Mouse (Mus musculus) fat pad, adult 2 months (tissue): ENCODE measurements around the gene Stx5a.
"Not testable (repeated sequence)": the region's sequence is repeated elsewhere in the genome, so short reads cannot be mapped to it uniquely, and the experiment has no call there.

Experiments used
- DNase-seq: peaks from one replicate; pipeline ENCODE4 v3.0.0-alpha.2; 2011; ENCODE audit warnings: low read depth, low spot score; ENCODE audit errors: extremely low read depth

The Stx5a gene

GRCm38 (mm10) chr19:8715868-8716766, 25.1 kb upstream of the Stx5a start:
- no peak for DNase-seq

DNA sequence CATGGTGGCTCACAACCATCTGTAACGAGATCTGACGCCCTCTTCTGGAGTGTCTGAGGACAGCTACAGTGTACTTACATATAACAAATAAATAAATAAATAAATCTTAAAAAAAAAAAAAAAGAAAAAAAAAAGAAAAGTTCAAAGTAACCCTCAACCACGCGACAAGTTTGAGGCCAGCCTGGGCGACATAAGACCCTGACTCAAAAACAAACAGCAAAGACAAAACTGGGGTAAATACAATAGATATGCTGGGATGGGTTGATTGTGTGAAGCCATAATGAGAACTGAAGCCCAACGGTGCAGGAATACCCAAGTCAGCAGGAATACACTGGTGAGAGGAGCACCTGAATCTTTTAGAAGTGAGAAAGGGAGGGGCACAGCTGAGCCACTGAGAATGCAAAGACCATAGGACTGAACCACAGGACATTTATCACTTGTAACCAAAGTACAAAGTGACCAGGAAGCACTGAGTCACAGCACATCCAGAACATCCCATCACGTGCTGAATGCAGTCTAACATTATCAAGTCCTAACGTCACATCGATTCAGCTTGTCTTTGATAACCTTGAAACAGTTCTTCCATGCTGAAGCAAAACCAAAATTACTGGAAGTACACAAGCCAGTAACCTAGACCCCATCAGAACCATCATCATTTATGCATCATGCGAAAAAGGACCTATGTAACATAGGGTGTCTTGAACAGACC, 24.3 kb upstream of the Stx5a start:
- no peak for DNase-seq

GRCm38 (mm10) chr19:8718357-8718756, 22.9 kb upstream of the Stx5a start:
- DNase-seq = no peak

GRCm38 (mm10) chr19:8719037-8719436, 22.2 kb upstream of the Stx5a start:
- DNase-seq = not testable (repeated sequence)

DNA sequence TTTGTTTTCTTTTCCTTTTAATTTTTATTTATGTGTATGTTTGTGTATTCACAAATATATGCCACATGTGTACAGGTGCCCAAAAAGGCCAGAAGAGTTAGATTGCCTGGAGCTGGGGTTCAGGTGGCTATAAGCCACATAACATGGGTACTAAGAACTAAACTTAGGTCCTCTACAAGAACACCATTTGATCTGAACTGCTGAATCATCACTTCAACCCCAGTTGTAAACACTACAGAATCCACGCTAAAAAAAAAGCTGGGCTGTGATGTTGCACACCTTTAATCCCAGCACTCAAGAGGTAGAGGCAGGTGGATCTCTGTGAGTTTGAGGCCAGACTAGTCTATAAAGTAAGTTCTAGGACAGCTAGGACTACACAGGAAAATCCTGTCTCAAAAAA, 19.8 kb upstream of the Stx5a start:
- DNase-seq = no peak

- no peak for DNase-seq
Measured at GRCm38 (mm10) chr19:8722021-8722420, 19.2 kb upstream of the Stx5a start.

DNA sequence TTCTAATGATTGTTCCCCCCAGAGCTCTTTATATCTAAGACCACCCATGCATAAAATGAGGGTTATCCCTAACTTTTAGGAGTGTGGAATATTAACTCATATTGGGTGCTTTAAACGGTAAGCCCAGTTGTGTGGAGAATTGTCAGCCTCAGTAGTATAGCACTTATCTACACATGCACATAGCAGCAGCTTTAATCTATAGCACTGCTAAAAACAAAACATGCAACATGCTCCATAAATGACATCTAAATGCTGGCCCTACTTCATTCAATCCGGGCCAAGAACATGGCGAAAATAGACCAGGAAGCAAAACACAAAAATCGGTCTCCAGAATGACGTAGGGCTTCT, 18.7 kb upstream of the Stx5a start:
- DNase-seq = no peak

GRCm38 (mm10) chr19:8722907-8723573, 18.2 kb upstream of the Stx5a start, which contains the start of gene Slc3a2:
Gene Slc3a2, minus strand, starts transcription at chr19:8723369.
- DNase-seq = peak; percentile 93

DNA sequence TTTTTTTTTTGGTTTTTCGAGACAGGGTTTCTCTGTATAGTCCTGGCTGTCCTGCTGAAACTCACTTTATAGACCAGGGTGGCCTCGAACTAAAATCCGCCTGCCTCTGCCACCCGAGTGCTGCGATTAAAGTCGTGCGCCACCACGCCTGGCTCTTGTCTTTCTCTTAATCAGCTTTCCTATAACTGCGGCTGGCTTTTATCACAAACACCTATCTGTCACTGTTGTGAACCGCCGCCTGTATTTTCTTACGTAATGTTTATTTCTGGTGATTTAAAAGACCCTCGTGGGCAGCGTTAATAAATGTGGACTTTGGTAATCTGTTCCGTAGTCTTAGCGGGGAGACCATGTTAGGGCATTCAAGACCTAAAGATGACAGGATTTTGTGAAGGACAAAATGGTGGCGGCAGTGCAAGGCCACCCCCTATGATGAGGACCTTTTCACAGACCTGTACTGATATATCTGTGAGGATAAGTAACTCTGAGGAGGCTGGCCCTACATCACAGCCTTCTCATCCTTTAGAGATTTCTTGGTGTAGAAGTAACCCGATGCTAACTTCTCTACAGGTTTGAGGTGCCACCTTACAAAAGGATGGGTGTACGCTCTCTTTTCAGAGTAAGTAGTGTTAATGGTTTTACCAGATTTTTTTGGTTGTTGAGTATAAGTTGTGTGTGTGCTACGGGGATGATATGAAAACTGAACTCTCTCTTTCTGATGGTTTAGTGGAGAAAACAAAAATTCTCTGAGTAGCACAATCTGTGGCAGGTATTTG, 17.5 kb upstream of the Stx5a start:
- no peak for DNase-seq

DNA sequence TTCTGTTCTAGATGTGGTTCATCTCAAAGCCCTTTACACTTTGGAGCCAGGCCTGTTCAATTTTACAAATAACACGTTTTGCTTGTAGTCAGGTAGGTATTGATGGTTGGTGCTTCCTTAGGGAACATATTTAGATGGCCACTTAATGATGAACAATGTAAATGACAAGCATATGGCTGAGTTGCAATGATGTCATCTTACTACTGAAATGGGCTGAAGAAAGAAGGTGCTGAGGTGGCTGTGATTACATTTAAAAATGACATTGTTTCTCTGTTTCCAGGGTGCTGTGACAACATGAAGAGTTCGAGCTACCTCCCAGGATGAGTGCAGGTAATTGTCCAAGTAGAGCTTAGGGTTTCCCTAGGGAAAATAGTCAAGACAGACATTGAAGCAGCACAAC, 16.8 kb upstream of the Stx5a start:
- no peak for DNase-seq

DNA sequence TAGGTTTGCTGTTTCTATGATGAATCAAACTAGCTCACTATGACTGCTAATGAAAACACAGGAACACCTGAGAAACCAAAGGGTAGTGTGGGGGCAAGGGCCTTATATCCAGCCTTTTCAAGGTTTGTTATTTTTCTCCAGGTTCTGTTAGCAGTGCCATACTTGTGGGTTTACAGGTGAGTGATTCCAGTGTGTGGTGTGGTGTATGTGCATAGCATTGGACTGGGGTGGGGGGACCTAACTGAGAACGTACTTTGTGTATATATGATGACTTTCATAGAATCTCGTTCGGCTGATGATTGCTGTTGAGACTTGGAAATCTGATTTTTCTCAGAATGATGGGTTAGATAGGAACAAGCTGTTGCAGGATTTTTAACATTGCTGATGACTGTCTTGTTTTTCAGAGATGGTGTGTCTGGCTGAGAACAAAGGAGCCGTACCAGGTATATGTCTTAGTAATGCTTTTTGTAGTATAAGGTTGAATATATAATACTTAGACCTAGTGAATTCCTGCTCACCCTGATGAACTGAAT, 16.1 kb upstream of the Stx5a start:
- DNase-seq = no peak

- no peak for DNase-seq
Measured at GRCm38 (mm10) chr19:8726609-8727390, 14.4 kb upstream of the Stx5a start.

GRCm38 (mm10) chr19:8727495-8728114, 13.6 kb upstream of the Stx5a start:
- no peak for DNase-seq

GRCm38 (mm10) chr19:8728335-8729099, 12.7 kb upstream of the Stx5a start:
- not testable (repeated sequence) for DNase-seq

- no peak for DNase-seq
Measured at GRCm38 (mm10) chr19:8734334-8734733, 6.9 kb upstream of the Stx5a start.

DNA sequence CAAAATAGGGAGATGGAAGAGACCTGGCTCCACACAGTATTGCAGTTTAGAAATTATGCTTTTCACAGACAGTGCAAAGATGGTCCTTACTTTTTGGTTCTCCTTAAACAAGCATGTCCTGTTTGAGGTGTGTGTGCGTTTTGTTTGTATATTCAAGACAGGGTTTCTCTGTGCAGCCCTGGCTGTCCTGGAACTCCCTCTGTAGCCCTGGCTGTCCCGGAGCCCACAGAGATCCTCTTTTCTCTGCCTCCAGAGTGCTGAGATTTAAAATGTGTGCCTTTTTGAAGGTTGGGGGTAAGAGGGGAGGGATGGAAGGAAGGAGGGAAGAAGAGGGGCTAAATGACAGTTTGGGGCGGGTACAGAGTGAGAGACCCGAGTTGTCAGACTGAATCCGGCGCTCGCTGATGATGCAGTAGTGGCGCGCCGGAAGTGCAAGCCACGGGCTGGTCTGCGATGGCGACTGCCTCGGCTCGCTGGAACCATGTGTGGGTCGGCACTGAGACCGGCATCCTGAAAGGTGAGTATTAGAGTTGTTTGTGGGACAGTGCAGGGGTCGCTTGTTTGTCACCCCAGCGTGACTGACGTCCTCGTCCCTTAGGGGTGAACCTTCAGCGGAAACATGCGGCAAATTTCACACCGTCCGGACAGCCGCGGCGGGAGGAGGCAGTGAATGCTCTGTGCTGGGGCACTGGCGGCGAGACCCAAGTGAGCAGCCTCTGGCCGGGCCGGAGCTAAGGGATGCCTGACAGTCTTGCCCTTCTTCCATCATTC, 5.6 kb upstream of the Stx5a start, which contains the start of gene Wdr74:
TSS of gene Wdr74 (plus strand) at position 439 of the 771 bp plus-strand sequence.
- no peak for DNase-seq

GRCm38 (mm10) chr19:8736160-8736467, 5.1 kb upstream of the Stx5a start:
- no peak for DNase-seq

GRCm38 (mm10) chr19:8738911-8739310, 2.3 kb upstream of the Stx5a start:
- DNase-seq = no peak
